Mouse (Mus musculus): ENCODE measurements around the gene Ccdc93. TPM values are rescaled to one million over a fixed set of nuclear protein-coding genes. Genes with fewer than 3 reads are reported as not detected.

Ccdc93 gene
- total and polyA plus RNA-seq, 3 experiments = 4.8 to 15.1 (median 14.0) TPM

GRCm38 (mm10) chr1:121452498-121452897 lies 21.6 kb downstream of the Ccdc93 start:
- Histone ChIP-seq H3K4me3 (no peak overlapping the region), H3K4me1 (ENCODE audit: control insufficient read depth, insufficient read depth, low read length) (no peaks in the 10 kb centered on the region), H3K27me3 (ENCODE audit: control insufficient read depth, insufficient read depth, low read length) (no peaks in the 10 kb centered on the region), H3K27ac (no peak overlapping the region), H3K9ac (ENCODE audit: low read depth, low read length) (no peak overlapping the region), H3K36me3 (ENCODE audit: control insufficient read depth, insufficient read depth, low read length) (no peaks in the 10 kb centered on the region), H3K79me2 (replicated peaks; ENCODE audit: control insufficient read depth, insufficient read depth, low read length) (no peaks in the 10 kb centered on the region)
- WGBS = 60% methylated on average over 6 of the region's 6 CpGs
- DNase-seq = no peak
- TF ChIP-seq CTCF (IDR thresholded peaks at IDR 0.05) (no peak), POLR2A (IDR thresholded peaks at IDR 0.05; ENCODE audit: insufficient read depth, low read depth, low read length) (no peak), EP300 (IDR thresholded peaks at IDR 0.05; ENCODE audit: insufficient read depth, low read depth, low read length) (no peak)
- intact Hi-C loops (cut with DNase I) = no loop called here

- no peak for TF ChIP-seq CTCF (IDR thresholded peaks at IDR 0.05)
- H3K4me3 ChIP-seq = no peak overlapping the region
- intact Hi-C loops (cut with DNase I) = no loop called here
- 83% methylated on average over 4 of the region's 4 CpGs for WGBS
- H3K9ac ChIP-seq (ENCODE audit: low read depth, low read length) = no peak overlapping the region
- no peaks in the 10 kb centered on the region for H3K36me3 ChIP-seq (ENCODE audit: control insufficient read depth, insufficient read depth, low read length)
- H3K79me2 ChIP-seq (replicated peaks; ENCODE audit: control insufficient read depth, insufficient read depth, low read length) = no peaks in the 10 kb centered on the region
- no peak for DNase-seq
- H3K27me3 ChIP-seq (ENCODE audit: control insufficient read depth, insufficient read depth, low read length) = no peaks in the 10 kb centered on the region
- H3K27ac ChIP-seq = no peak overlapping the region
- no peaks in the 10 kb centered on the region for H3K4me1 ChIP-seq (ENCODE audit: control insufficient read depth, insufficient read depth, low read length)
These were observed 22.2 kb downstream of the Ccdc93 start for GRCm38 (mm10) chr1:121453053-121453452.

GRCm38 (mm10) chr1:121454951-121455350 lies 24.1 kb downstream of the Ccdc93 start:
- no peak overlapping the region for H3K4me3 ChIP-seq
- WGBS = 90% methylated on average over 6 of the region's 6 CpGs
- no peaks in the 10 kb centered on the region for H3K36me3 ChIP-seq (ENCODE audit: control insufficient read depth, insufficient read depth, low read length)
- no peaks in the 10 kb centered on the region for H3K4me1 ChIP-seq (ENCODE audit: control insufficient read depth, insufficient read depth, low read length)
- H3K79me2 ChIP-seq (replicated peaks; ENCODE audit: control insufficient read depth, insufficient read depth, low read length) = no peaks in the 10 kb centered on the region
- H3K27ac ChIP-seq = no peak overlapping the region
- H3K9ac ChIP-seq (ENCODE audit: low read depth, low read length) = no peak overlapping the region
- H3K27me3 ChIP-seq (ENCODE audit: control insufficient read depth, insufficient read depth, low read length) = no peaks in the 10 kb centered on the region
- intact Hi-C loops (cut with DNase I) = no loop called here
- no peak for DNase-seq
- TF ChIP-seq EP300 (IDR thresholded peaks at IDR 0.05; ENCODE audit: insufficient read depth, low read depth, low read length) = no peak
- no peak for TF ChIP-seq CTCF (IDR thresholded peaks at IDR 0.05)
- TF ChIP-seq POLR2A (IDR thresholded peaks at IDR 0.05; ENCODE audit: insufficient read depth, low read depth, low read length) = no peak

GRCm38 (mm10) chr1:121460077-121460476 lies 29.2 kb downstream of the Ccdc93 start:
- WGBS = 76% methylated on average over 6 of the region's 6 CpGs
- Histone ChIP-seq H3K79me2 (replicated peaks; ENCODE audit: control insufficient read depth, insufficient read depth, low read length) (no peaks in the 10 kb centered on the region), H3K27ac (no peak overlapping the region), H3K4me1 (ENCODE audit: control insufficient read depth, insufficient read depth, low read length) (no peaks in the 10 kb centered on the region), H3K9ac (ENCODE audit: low read depth, low read length) (no peak overlapping the region), H3K27me3 (ENCODE audit: control insufficient read depth, insufficient read depth, low read length) (no peaks in the 10 kb centered on the region), H3K4me3 (no peak overlapping the region), H3K36me3 (ENCODE audit: control insufficient read depth, insufficient read depth, low read length) (no peaks in the 10 kb centered on the region)
- intact Hi-C loops (cut with DNase I) = no loop called here
- TF ChIP-seq POLR2A (IDR thresholded peaks at IDR 0.05; ENCODE audit: insufficient read depth, low read depth, low read length) = no peak
- TF ChIP-seq EP300 (IDR thresholded peaks at IDR 0.05; ENCODE audit: insufficient read depth, low read depth, low read length) = no peak
- TF ChIP-seq CTCF (IDR thresholded peaks at IDR 0.05) = no peak
- no peak for DNase-seq

GRCm38 (mm10) chr1:121461895-121462294 lies 31.0 kb downstream of the Ccdc93 start:
- Histone ChIP-seq H3K4me3 (no peak overlapping the region), H3K4me1 (ENCODE audit: control insufficient read depth, insufficient read depth, low read length) (no peaks in the 10 kb centered on the region), H3K79me2 (replicated peaks; ENCODE audit: control insufficient read depth, insufficient read depth, low read length) (no peaks in the 10 kb centered on the region), H3K9ac (ENCODE audit: low read depth, low read length) (no peak overlapping the region), H3K27me3 (ENCODE audit: control insufficient read depth, insufficient read depth, low read length) (no peaks in the 10 kb centered on the region), H3K36me3 (ENCODE audit: control insufficient read depth, insufficient read depth, low read length) (no peaks in the 10 kb centered on the region), H3K27ac (no peak overlapping the region)
- intact Hi-C loops (cut with DNase I) = no loop called here
- no peak for TF ChIP-seq EP300 (IDR thresholded peaks at IDR 0.05; ENCODE audit: insufficient read depth, low read depth, low read length)
- no peak for TF ChIP-seq CTCF (IDR thresholded peaks at IDR 0.05)
- TF ChIP-seq POLR2A (IDR thresholded peaks at IDR 0.05; ENCODE audit: insufficient read depth, low read depth, low read length) = no peak
- 78% methylated on average over 7 of the region's 7 CpGs for WGBS
- no peak for DNase-seq

GRCm38 (mm10) chr1:121462643-121463042 lies 31.8 kb downstream of the Ccdc93 start:
- no peaks in the 10 kb centered on the region for H3K27me3 ChIP-seq (ENCODE audit: control insufficient read depth, insufficient read depth, low read length)
- no peaks in the 10 kb centered on the region for H3K36me3 ChIP-seq (ENCODE audit: control insufficient read depth, insufficient read depth, low read length)
- H3K79me2 ChIP-seq (replicated peaks; ENCODE audit: control insufficient read depth, insufficient read depth, low read length) = no peaks in the 10 kb centered on the region
- intact Hi-C loops (cut with DNase I) = no loop called here
- no peak overlapping the region for H3K4me3 ChIP-seq
- H3K27ac ChIP-seq = no peak overlapping the region
- TF ChIP-seq CTCF (IDR thresholded peaks at IDR 0.05) = no peak
- TF ChIP-seq EP300 (IDR thresholded peaks at IDR 0.05; ENCODE audit: insufficient read depth, low read depth, low read length) = no peak
- TF ChIP-seq POLR2A (IDR thresholded peaks at IDR 0.05; ENCODE audit: insufficient read depth, low read depth, low read length) = no peak
- DNase-seq = no peak
- WGBS = 53% methylated on average over 1 of the region's 1 CpGs
- H3K9ac ChIP-seq (ENCODE audit: low read depth, low read length) = no peak overlapping the region
- no peaks in the 10 kb centered on the region for H3K4me1 ChIP-seq (ENCODE audit: control insufficient read depth, insufficient read depth, low read length)
